Mouse (Mus musculus) myocyte (in vitro differentiated cells): ENCODE data around the gene Gm10518. TPM values are rescaled to one million over a fixed set of nuclear protein-coding genes. Genes with fewer than 3 reads are reported as not detected.

Experiments used
- H3K27me3 ChIP-seq: one replicate; pipeline ENCODE4 v1.6.1; 2011; ENCODE audit not compliant: control insufficient read depth, insufficient read depth, insufficient read length
- H3K36me3 ChIP-seq: one replicate; pipeline ENCODE4 v1.6.1; 2011; ENCODE audit not compliant: control insufficient read depth, insufficient read depth
- H3K4me2 ChIP-seq: one replicate; pipeline ENCODE4 v1.6.1; 2011; ENCODE audit warnings: low read depth, control low read depth
- H3K4me3 ChIP-seq: one replicate; pipeline ENCODE4 v1.5.1; 2011; ENCODE audit warnings: mild to moderate bottlenecking, control low read depth, moderate library complexity
- H3K79me2 ChIP-seq: one replicate; pipeline ENCODE4 v1.6.1; 2011; ENCODE audit not compliant: control insufficient read depth, insufficient read depth
- H3ac ChIP-seq: one replicate; pipeline ENCODE4 v1.6.1; 2011; ENCODE audit not compliant: control insufficient read depth, insufficient read length
- CEBPB ChIP-seq: IDR thresholded peaks from 2 replicates; pipeline ENCODE4 v1.6.1; 2011; ENCODE audit warnings: mild to moderate bottlenecking, moderate library complexity; ENCODE audit not compliant: poor library complexity, insufficient read depth, severe bottlenecking
- E2F4 ChIP-seq: IDR thresholded peaks from one replicate; pipeline ENCODE4 v1.6.1; 2011; ENCODE audit warnings: mild to moderate bottlenecking, control low read depth, moderate library complexity; ENCODE audit not compliant: insufficient read depth
- MAX ChIP-seq: IDR thresholded peaks from one replicate; pipeline ENCODE4 v1.6.1; 2011; ENCODE audit warnings: low read depth, mild to moderate bottlenecking, control low read depth
- MYOD1 ChIP-seq, 3 experiments: IDR thresholded peaks; one replicate each; pipeline ENCODE4 v1.6.1; 2011; ENCODE audit warnings: control low read depth in 2 of 3, low read depth in 2 of 3, mild to moderate bottlenecking in 2 of 3, moderate library complexity in 1 of 3; ENCODE audit not compliant: insufficient read length in 2 of 3, control insufficient read depth in 1 of 3
- MYOG ChIP-seq, 3 experiments: IDR thresholded peaks; one replicate each; pipeline ENCODE4 v1.6.1; 2011; ENCODE audit warnings: control low read depth in 2 of 3, low read depth in 2 of 3, mild to moderate bottlenecking in 2 of 3; ENCODE audit not compliant: insufficient read length in 2 of 3, control insufficient read depth in 1 of 3, insufficient read depth in 1 of 3
- POLR2A ChIP-seq: IDR thresholded peaks from one replicate; pipeline ENCODE4 v1.6.1; 2011; ENCODE audit warnings: low read depth, mild to moderate bottlenecking, control low read depth, moderate library complexity; ENCODE audit not compliant: insufficient read length
- POLR2AphosphoS2 ChIP-seq: IDR thresholded peaks from one replicate; pipeline ENCODE4 v1.6.1; 2011; ENCODE audit warnings: low read depth, control low read depth; ENCODE audit not compliant: insufficient read length
- REST ChIP-seq: IDR thresholded peaks from one replicate; pipeline ENCODE4 v1.6.1; 2011; ENCODE audit warnings: mild to moderate bottlenecking, control low read depth, moderate library complexity; ENCODE audit not compliant: insufficient read depth, insufficient read length
- SRF ChIP-seq: IDR thresholded peaks from one replicate; pipeline ENCODE4 v1.6.1; 2011; ENCODE audit warnings: low read depth; ENCODE audit not compliant: control insufficient read depth, insufficient read length
- TCF12 ChIP-seq: IDR thresholded peaks from one replicate; pipeline ENCODE4 v1.6.1; 2011; ENCODE audit warnings: mild to moderate bottlenecking, control low read depth; ENCODE audit not compliant: poor library complexity, insufficient read depth, severe bottlenecking
- TCF3 ChIP-seq: IDR thresholded peaks from one replicate; pipeline ENCODE4 v1.6.1; 2011; ENCODE audit warnings: low read depth, control low read depth; ENCODE audit not compliant: insufficient read length
- USF1 ChIP-seq: IDR thresholded peaks from one replicate; pipeline ENCODE4 v1.6.1; 2011; ENCODE audit warnings: low read depth, mild to moderate bottlenecking, control low read depth, moderate library complexity
- polyA plus RNA-seq: library from polyadenylated mRNA; unstranded; fragments of >200 nt; fragmentation: generic; extraction: Trizol; gene quantifications from one replicate; pipeline ENCODE4 v1.2.1, GENCODE M21; 2012; ENCODE audit warnings: missing spikeins

Gm10518 gene
- polyA plus RNA-seq, 1 experiment, result 0.04 TPM

DNA sequence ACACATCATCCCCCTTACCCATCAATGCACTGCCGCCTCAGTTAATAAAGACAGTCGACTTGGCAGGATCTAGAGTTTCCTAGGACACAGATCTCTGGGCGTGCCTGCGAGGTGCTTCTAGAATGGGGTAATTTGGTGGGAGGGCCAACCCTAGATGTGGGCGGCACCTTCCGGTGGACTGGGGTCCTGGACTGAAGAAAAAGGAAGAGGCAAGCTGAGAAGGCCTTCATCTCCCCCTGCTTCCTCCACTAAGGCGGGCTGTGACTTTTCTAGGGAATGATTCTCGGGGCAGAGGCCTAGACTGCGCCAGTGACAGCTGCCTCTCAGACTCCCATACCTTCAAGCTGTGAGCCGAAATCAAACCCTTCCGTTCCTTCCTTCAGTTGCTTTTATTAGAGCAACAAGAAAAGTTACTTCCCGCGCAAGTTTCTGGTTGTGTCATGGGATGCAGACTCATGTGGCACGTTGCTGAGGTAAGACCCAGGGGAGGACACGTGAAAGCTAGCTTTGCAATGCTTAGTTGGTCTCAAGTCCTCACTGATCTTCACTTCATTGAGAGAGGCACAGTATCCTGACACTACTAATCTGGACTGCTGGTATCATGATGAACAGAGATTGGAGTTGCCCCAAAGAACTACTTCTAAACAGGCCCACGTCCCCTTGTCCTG lies 42.8 kb downstream of the Gm10518 start:
- H3K79me2 ChIP-seq, result no peaks in the 10 kb centered on the region
- no peak overlapping the region for H3K4me3 ChIP-seq
- no peaks in the 10 kb centered on the region for H3K27me3 ChIP-seq
- no peak for TF ChIP-seq TCF3
- TF ChIP-seq MAX, result no peak
- no peak for TF ChIP-seq SRF
- no peak for TF ChIP-seq TCF12
- TF ChIP-seq MYOD1 (IDR thresholded peaks at IDR 0.05; ENCODE audit: control insufficient read depth in 1 of 3, insufficient read length in 2 of 3, low read depth in 2 of 3), result no peak
- no peak for TF ChIP-seq POLR2AphosphoS2
- no peak for TF ChIP-seq REST
- no peak for TF ChIP-seq CEBPB
- no peak for TF ChIP-seq POLR2A
- TF ChIP-seq MYOG (IDR thresholded peaks at IDR 0.05; ENCODE audit: control insufficient read depth in 1 of 3, insufficient read depth in 1 of 3, insufficient read length in 2 of 3, low read depth in 2 of 3), result no peak
- no peak for TF ChIP-seq USF1
- TF ChIP-seq E2F4, result no peak
- H3K4me2 ChIP-seq, result no peak overlapping the region
- no peak overlapping the region for H3ac ChIP-seq
- no peaks in the 10 kb centered on the region for H3K36me3 ChIP-seq

GRCm38 (mm10) chr1:179847173-179847572 lies 44.0 kb downstream of the Gm10518 start:
- Histone ChIP-seq H3K4me2 (peak overlapping the region; percentile 78), H3K79me2 (no peaks in the 10 kb centered on the region), H3K36me3 (no peaks in the 10 kb centered on the region), H3ac (no peak overlapping the region), H3K4me3 (peak overlapping the region; percentile 15), H3K27me3 (no peaks in the 10 kb centered on the region)
- TF ChIP-seq CEBPB, result no peak
- TF ChIP-seq SRF, result no peak
- no peak for TF ChIP-seq TCF3
- TF ChIP-seq MYOG (IDR thresholded peaks at IDR 0.05; ENCODE audit: control insufficient read depth in 1 of 3, insufficient read depth in 1 of 3, insufficient read length in 2 of 3, low read depth in 2 of 3), result no peak
- TF ChIP-seq REST, result no peak
- no peak for TF ChIP-seq MYOD1 (IDR thresholded peaks at IDR 0.05; ENCODE audit: control insufficient read depth in 1 of 3, insufficient read length in 2 of 3, low read depth in 2 of 3)
- no peak for TF ChIP-seq USF1
- TF ChIP-seq POLR2AphosphoS2, result no peak
- TF ChIP-seq E2F4, result no peak
- TF ChIP-seq POLR2A, result no peak
- no peak for TF ChIP-seq MAX
- TF ChIP-seq TCF12, result no peak

DNA sequence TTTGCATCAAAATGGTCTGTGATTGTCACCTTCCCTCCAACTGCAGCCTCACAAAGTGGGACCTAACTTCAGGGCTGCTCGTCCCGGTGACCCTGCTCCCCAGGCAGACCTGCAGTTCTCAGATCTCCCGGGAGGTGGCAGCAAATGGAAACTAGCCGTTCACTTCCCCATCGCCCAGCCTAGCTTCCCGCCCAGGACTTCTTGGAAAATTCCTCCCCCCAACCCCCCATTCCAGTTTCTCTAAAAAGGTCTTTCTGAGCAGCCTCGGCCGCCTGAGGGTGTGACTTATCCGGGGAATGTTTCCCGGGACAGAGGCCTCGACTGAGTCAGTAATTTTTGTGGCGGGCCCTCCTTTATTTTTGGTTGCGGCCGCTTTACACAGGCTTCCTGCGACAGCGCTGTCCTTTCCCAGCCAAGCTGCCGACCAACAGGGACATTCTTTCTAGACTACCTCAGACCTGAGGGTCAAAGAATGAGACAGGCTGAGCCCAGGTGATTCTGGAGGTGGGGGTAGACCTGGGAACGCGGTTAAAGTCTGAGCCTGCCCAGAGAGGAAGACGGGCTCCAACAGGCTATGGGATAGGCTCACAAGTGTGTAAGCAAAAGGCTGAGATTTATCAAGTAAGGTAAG lies 44.7 kb downstream of the Gm10518 start:
- no peak for TF ChIP-seq POLR2A
- no peak for TF ChIP-seq TCF12
- no peak for TF ChIP-seq MYOG (IDR thresholded peaks at IDR 0.05; ENCODE audit: control insufficient read depth in 1 of 3, insufficient read depth in 1 of 3, insufficient read length in 2 of 3, low read depth in 2 of 3)
- no peak for TF ChIP-seq E2F4
- no peak for TF ChIP-seq MAX
- no peak for TF ChIP-seq TCF3
- TF ChIP-seq POLR2AphosphoS2, result no peak
- no peak for TF ChIP-seq MYOD1 (IDR thresholded peaks at IDR 0.05; ENCODE audit: control insufficient read depth in 1 of 3, insufficient read length in 2 of 3, low read depth in 2 of 3)
- no peak overlapping the region for H3ac ChIP-seq
- peak overlapping the region; percentile 15 for H3K4me3 ChIP-seq
- no peaks in the 10 kb centered on the region for H3K36me3 ChIP-seq
- H3K79me2 ChIP-seq, result no peaks in the 10 kb centered on the region
- no peaks in the 10 kb centered on the region for H3K27me3 ChIP-seq
- H3K4me2 ChIP-seq, result peak overlapping the region; percentile 78

GRCm38 (mm10) chr1:179853421-179853820 lies 50.2 kb downstream of the Gm10518 start:
- Histone ChIP-seq H3K27me3 (no peaks in the 10 kb centered on the region), H3ac (no peak overlapping the region), H3K36me3 (no peaks in the 10 kb centered on the region), H3K79me2 (no peaks in the 10 kb centered on the region), H3K4me2 (no peak overlapping the region), H3K4me3 (no peak overlapping the region)
- TF ChIP-seq CEBPB, result no peak

Other genes with a start within 250 kb of the Gm10518 start
- gene Sccpdh, start 135.2 kb upstream of the Gm10518 start, polyA plus RNA-seq, result 43.0 TPM
- 0.06 TPM for gene Kif28, start 58.1 kb upstream of the Gm10518 start, polyA plus RNA-seq
- 6.6 TPM for gene Ahctf1, start 304 bp downstream of the Gm10518 start, polyA plus RNA-seq
- 14.3 TPM for gene Cdc42bpa, start 157.1 kb downstream of the Gm10518 start, polyA plus RNA-seq